In genomic region chr6:54231769-54232558, GRCm38 (mm10) we compare ENCODE assay signal across 15 mouse cellular contexts.
"Had no signal": no experiment of that assay in that cellular context is flagged by ENCODE, and none has a peak within 500 bp of the region (broad histone marks: within the 10 kb centered on the region; RNA-seq: fewer than 3 reads in every experiment).

No protein-coding gene starts in this region.

- DNase-seq: kidney, adult 11 months; kidney, postnatal 14 days; layer of hippocampus, adult 9-11 months; lung, adult 2 months; lung, postnatal 14 days; lung, postnatal 4 days; midbrain, embryonic 14.5 days; thymus, postnatal 25 days had no signal

- H3K36me3 ChIP-seq: limb, embryonic 10.5 days; limb, embryonic 13.5 days; liver, embryonic 15.5 days had no signal

- H3K4me3 ChIP-seq: layer of hippocampus, adult 2 months; limb, embryonic 10.5 days; limb, embryonic 13.5 days; liver, embryonic 15.5 days had no signal

- H3K27me3 ChIP-seq: limb, embryonic 13.5 days; liver, embryonic 15.5 days had no signal

- H3K9me3 ChIP-seq: limb, embryonic 10.5 days; limb, embryonic 13.5 days; liver, embryonic 15.5 days had no signal

- H3K9ac ChIP-seq: limb, embryonic 13.5 days; liver, embryonic 15.5 days had no signal

- H3K4me1 ChIP-seq: liver, embryonic 15.5 days had no signal

- H3K27ac ChIP-seq: layer of hippocampus, adult 2 months; limb, embryonic 10.5 days; limb, embryonic 13.5 days; liver, embryonic 15.5 days; stomach, postnatal 0 days had no signal

- H3K4me2 ChIP-seq: limb, embryonic 13.5 days; liver, embryonic 11.5 days; liver, embryonic 15.5 days; midbrain, embryonic 11.5 days had no signal
